Mouse (Mus musculus): ENCODE measurements at regions not wholly inside any gene's neighbourhood (a gene's known extent, or its start where the extent isn't known, plus 50 kb on each side); places are given as distances from the start of the nearest gene placed in this dataset.

DNA sequence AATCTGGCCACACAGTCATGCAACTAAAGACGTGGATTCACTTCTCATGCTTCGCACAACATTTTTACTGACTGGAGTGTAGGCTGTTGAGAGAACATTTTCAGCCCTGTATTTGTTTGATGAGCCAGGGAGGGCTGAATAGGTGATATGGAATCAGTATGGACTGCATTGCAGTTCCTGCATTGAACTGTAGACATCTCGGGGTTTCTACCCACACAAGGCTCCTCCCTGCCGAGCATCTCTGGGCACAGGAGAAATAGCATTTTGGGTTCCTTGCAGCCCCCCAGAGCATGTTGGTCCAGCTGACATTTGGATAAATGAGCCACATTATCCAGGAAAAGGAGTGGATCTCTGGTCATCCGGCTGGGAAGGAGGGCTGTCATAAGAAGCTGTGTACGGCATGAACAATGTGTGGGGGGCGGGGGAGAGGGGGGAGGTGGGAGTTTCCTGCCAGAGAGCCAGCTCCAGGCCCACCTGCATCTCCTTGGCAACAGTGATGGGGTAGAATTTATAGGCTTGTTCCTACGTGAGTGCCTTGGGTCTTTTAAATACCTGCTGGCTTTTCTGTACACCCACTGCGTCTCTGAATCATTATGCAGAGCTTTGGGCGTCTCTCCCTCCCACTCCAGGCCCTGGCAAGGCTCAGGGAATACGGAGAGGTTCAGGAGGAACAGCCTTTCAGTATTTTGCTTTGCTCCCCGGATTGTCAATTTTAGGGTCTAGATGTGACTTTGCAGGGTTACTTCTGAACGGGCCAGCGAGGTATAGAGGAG lies 280.9 kb upstream of the Gm10131 start:
- no peak overlapping the region for H3K27ac ChIP-seq (ENCODE audit: insufficient read depth, low read depth, low read length)
- 30% methylated on average over 14 of the region's 14 CpGs for WGBS
- peaks cover 5% of the 10 kb centered on the region for H3K4me1 ChIP-seq (ENCODE audit: control insufficient read depth, insufficient read depth, low read length)
- TF ChIP-seq CTCF (IDR thresholded peaks at IDR 0.05; ENCODE audit: insufficient read depth, low read depth, low read length) (no peak), POLR2A (IDR thresholded peaks at IDR 0.05; ENCODE audit: insufficient read depth, low read depth, low read length) (no peak)
- no peak overlapping the region for H3K4me3 ChIP-seq (ENCODE audit: insufficient read depth, low read depth, low read length)

DNA sequence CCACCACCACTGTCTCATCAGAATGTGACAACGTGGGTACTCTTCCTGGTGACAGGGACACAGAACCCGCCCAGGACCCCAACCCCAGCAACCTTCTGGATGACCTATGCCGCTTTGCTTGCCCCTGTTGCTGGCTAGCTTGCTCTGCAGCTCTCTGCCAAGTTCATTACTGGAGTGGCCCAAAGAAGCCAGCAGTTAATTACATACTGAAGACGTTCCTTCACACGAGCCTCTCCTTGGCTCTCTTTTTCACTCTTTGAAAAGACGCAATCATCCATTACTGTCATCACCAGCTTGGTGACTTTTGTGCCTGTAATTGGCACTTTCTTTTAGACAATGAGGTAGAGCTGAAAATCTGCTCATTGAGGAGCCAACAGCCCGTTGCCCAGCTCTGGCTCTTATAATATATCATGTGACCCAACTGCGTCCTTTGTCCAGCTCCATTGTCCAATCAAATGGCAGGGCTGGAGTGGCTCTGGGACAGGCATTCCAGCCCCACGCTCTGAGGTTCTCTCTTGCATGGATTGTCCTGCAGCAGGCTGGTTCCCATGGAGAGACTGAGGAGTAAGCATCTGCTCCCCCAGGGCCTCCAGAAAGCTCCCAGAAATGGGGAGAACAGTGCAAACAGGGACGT lies 274.4 kb upstream of the Gm10131 start:
- H3K4me1 ChIP-seq (ENCODE audit: control insufficient read depth, insufficient read depth, low read length), result peaks cover 4% of the 10 kb centered on the region
- WGBS, result 56% methylated on average over 10 of the region's 10 CpGs
- no peak overlapping the region for H3K27ac ChIP-seq (ENCODE audit: insufficient read depth, low read depth, low read length)
- no peak overlapping the region for H3K4me3 ChIP-seq (ENCODE audit: insufficient read depth, low read depth, low read length)
- no peak for TF ChIP-seq POLR2A (IDR thresholded peaks at IDR 0.05; ENCODE audit: insufficient read depth, low read depth, low read length)
- TF ChIP-seq CTCF (IDR thresholded peaks at IDR 0.05; ENCODE audit: insufficient read depth, low read depth, low read length), result no peak

DNA sequence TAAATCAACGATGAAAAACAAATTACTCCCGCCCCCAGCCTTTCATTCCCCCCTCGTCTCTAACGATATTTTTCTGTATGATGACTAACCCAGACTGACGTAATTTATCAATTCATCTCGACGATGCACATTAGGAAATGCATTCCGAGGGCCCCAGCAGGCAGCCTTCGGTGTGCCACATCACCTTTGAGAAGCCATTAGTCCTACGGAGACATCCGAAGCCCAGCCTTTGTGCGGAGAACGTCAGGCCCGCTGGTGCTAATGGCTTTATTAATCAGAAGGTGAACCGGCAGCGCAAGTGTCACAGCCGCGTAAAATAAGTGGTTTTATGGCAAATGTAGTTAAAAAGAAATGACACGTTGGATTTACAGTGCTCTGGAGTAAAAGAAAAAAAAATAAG lies 269.1 kb upstream of the Gm10131 start:
- WGBS, result 64% methylated on average over 19 of the region's 19 CpGs
- no peak overlapping the region for H3K27ac ChIP-seq (ENCODE audit: insufficient read depth, low read depth, low read length)
- H3K4me3 ChIP-seq (ENCODE audit: insufficient read depth, low read depth, low read length), result no peak overlapping the region
- H3K4me1 ChIP-seq (ENCODE audit: control insufficient read depth, insufficient read depth, low read length), result no peaks in the 10 kb centered on the region; the same call in 1 of the 2 replicates
- TF ChIP-seq CTCF (IDR thresholded peaks at IDR 0.05; ENCODE audit: insufficient read depth, low read depth, low read length), result no peak
- TF ChIP-seq POLR2A (IDR thresholded peaks at IDR 0.05; ENCODE audit: insufficient read depth, low read depth, low read length), result no peak

DNA sequence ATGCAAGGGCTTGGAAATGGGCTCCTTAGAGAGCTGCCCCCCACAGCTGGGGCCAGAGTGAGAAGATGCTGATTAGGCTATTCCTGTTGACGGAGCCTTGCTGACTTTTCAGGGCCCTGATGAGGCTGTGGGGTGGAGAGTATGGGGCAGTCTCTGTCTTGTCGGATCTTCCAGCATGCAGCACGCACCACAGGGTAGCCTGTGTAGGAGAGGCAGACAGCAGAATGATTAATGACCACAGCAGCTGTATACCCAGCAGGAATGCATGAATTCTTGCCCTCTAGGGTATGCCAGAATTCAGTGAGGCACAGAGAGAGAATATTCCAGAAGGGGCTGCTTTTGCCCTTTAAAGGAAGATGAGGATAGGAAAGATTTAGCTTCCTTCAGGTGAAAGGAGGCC lies 265.6 kb upstream of the Gm10131 start:
- peaks cover 10% of the 10 kb centered on the region for H3K4me1 ChIP-seq (ENCODE audit: control insufficient read depth, insufficient read depth, low read length)
- no peak overlapping the region for H3K27ac ChIP-seq (ENCODE audit: insufficient read depth, low read depth, low read length)
- TF ChIP-seq POLR2A (IDR thresholded peaks at IDR 0.05; ENCODE audit: insufficient read depth, low read depth, low read length) (no peak), CTCF (IDR thresholded peaks at IDR 0.05; ENCODE audit: insufficient read depth, low read depth, low read length) (no peak)
- H3K4me3 ChIP-seq (ENCODE audit: insufficient read depth, low read depth, low read length), result no peak overlapping the region
- WGBS, result 72% methylated on average over 3 of the region's 3 CpGs

DNA sequence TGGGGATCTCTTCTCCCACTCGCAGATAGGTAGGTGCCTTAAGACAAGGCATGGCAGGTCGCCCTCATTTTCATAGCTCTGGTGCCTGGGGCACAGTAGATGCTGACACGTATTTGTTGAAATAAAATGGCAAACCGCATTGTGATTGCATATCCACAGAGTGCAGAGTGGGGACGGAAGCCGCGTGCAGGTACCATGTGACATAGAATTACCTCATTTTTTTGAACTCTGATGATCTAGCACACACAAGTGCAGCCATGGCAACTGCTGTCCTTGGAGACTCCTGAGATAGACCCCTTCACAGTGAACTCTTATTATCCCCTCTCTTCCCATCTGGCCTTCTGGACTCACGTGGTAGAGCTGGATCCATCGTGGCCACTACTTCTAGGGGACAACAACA lies 262.7 kb upstream of the Gm10131 start:
- Histone ChIP-seq H3K27ac (ENCODE audit: insufficient read depth, low read depth, low read length) (no peak overlapping the region), H3K4me1 (ENCODE audit: control insufficient read depth, insufficient read depth, low read length) (peaks cover 17% of the 10 kb centered on the region), H3K4me3 (ENCODE audit: insufficient read depth, low read depth, low read length) (no peak overlapping the region)
- WGBS, result 93% methylated on average over 9 of the region's 9 CpGs
- TF ChIP-seq POLR2A (IDR thresholded peaks at IDR 0.05; ENCODE audit: insufficient read depth, low read depth, low read length) (no peak), CTCF (IDR thresholded peaks at IDR 0.05; ENCODE audit: insufficient read depth, low read depth, low read length) (no peak)

DNA sequence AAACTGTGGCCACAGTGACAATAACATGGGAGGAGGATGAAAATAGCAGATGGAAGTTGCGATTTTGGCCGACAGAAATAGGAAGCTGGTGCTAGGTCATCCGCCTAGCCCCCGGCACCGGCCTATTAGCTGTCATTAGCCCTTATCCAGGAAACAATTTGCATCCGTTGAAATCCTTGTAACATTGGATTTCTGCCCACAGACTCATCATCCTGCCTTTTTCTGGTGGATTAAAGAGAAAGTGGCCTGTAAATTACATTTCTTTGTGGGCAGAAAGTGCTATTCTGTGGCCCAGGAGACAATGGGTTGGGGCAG lies 261.1 kb upstream of the Gm10131 start:
- no peak overlapping the region for H3K4me3 ChIP-seq (ENCODE audit: insufficient read depth, low read depth, low read length)
- TF ChIP-seq CTCF (IDR thresholded peaks at IDR 0.05; ENCODE audit: insufficient read depth, low read depth, low read length), result no peak
- no peak for TF ChIP-seq POLR2A (IDR thresholded peaks at IDR 0.05; ENCODE audit: insufficient read depth, low read depth, low read length)
- no peak overlapping the region for H3K27ac ChIP-seq (ENCODE audit: insufficient read depth, low read depth, low read length)
- peaks cover 17% of the 10 kb centered on the region for H3K4me1 ChIP-seq (ENCODE audit: control insufficient read depth, insufficient read depth, low read length)
- WGBS, result 19% methylated on average over 6 of the region's 6 CpGs

DNA sequence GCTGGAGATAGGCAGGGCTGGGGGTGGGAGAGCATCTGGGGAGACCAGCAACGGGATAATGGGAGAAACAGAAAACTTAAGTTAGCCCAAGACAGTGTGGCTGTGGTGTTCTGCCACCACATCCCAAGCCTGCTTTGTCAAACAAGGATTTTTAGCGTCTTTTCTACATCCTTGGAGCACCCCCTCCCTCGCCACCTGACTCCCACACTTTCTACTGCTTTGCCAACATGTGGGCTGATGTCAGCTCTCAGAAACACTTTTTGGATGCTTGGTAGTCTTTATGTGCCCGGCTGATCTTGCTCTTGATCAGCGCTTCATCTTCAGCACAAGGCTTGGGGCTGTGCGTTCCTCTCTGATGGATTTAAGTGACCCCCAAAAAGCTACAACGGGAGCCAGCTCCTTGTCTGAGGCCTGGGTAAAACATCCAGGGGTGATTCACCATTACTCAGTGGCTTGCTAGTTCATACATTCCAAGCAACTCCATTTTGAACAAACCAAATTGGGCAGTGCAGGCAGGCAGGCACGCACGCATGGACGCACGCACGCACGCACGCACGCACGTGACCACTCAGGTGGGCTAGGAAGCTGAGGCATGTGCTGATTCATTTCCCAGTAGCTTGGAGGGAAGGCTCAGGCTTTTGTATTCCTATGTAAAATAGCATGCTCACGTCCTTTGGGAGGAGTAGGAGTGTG lies 260.6 kb upstream of the Gm10131 start:
- TF ChIP-seq POLR2A (IDR thresholded peaks at IDR 0.05; ENCODE audit: insufficient read depth, low read depth, low read length) (no peak), CTCF (IDR thresholded peaks at IDR 0.05; ENCODE audit: insufficient read depth, low read depth, low read length) (no peak)
- Histone ChIP-seq H3K4me3 (ENCODE audit: insufficient read depth, low read depth, low read length) (no peak overlapping the region), H3K27ac (ENCODE audit: insufficient read depth, low read depth, low read length) (no peak overlapping the region), H3K4me1 (ENCODE audit: control insufficient read depth, insufficient read depth, low read length) (peaks cover 17% of the 10 kb centered on the region)
- WGBS, result 48% methylated on average over 17 of the region's 17 CpGs

DNA sequence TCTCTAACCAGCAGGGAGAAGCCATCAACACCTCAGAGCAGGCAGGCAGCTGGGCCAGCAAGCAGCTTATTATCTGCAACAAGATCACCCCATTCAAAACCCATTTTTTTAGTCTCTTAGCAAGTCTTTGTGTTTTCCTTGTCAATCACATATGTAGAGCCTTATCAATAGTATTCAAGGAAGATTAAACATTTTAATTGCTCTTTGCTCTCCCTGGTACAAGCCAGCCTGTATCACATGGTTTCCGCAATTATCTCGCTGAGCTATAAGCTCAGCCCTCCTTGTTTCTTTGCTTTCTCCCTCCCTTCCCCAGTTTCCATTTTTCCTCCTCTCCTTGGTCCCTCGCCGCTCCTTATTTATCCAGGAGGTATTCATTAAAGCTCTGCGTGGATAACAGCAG lies 259.9 kb upstream of the Gm10131 start:
- 48% methylated on average over 5 of the region's 5 CpGs for whole genome bisulfite sequencing

DNA sequence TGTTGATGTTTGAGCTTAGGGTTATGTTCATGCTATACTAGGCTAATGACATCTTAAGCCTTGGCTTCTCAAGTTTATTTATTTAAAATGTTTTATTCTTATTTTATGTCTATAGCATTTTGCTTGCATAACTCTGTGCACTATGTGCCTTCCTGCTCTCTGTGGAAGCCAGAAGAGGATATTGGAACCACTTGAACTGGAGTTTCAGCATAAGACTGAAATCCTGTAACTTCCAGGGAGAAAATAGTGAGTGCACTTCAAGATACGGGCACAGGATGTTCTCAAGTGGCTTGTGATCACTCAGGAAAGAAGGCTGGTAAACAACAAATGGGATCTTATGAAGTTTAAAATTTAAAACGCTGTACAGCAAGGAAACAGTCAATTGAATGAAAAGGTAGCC lies 257.0 kb upstream of the Gm10131 start:
- WGBS, result 78% methylated on average over 2 of the region's 2 CpGs
- TF ChIP-seq POLR2A (IDR thresholded peaks at IDR 0.05; ENCODE audit: insufficient read depth, low read depth, low read length) (no peak), CTCF (IDR thresholded peaks at IDR 0.05; ENCODE audit: insufficient read depth, low read depth, low read length) (no peak)
- no peak overlapping the region for H3K4me3 ChIP-seq (ENCODE audit: insufficient read depth, low read depth, low read length)

More for the DNA sequence above, 259.9 kb upstream of the Gm10131 start:
- H3K4me1 ChIP-seq (ENCODE audit: control insufficient read depth, insufficient read depth, low read length), result peaks cover 17% of the 10 kb centered on the region
- no peak overlapping the region for H3K27ac ChIP-seq (ENCODE audit: insufficient read depth, low read depth, low read length)
- no peak for TF ChIP-seq POLR2A (IDR thresholded peaks at IDR 0.05; ENCODE audit: insufficient read depth, low read depth, low read length)
- no peak for TF ChIP-seq CTCF (IDR thresholded peaks at IDR 0.05; ENCODE audit: insufficient read depth, low read depth, low read length)
- no peak overlapping the region for H3K4me3 ChIP-seq (ENCODE audit: insufficient read depth, low read depth, low read length)

More for the DNA sequence above, 257.0 kb upstream of the Gm10131 start:
- no peak overlapping the region for H3K27ac ChIP-seq (ENCODE audit: insufficient read depth, low read depth, low read length)
- H3K4me1 ChIP-seq (ENCODE audit: control insufficient read depth, insufficient read depth, low read length), result peaks cover 20% of the 10 kb centered on the region
